Mouse (Mus musculus) megakaryocyte, embryonic 14.5 days (primary cell): ENCODE measurements at regions not wholly inside any gene's neighbourhood (a gene's known extent, or its start where the extent isn't known, plus 50 kb on each side); places are given as distances from the start of the nearest gene placed in this dataset.

ENCODE experiments used
- FLI1 ChIP-seq: IDR thresholded peaks from 2 replicates; pipeline ENCODE4 v1.6.1; 2012; ENCODE audit warnings: low read length, inconsistent platforms, mixed read lengths
- GATA1 ChIP-seq: IDR thresholded peaks from 3 replicates; pipeline ENCODE4 v1.6.1; 2012; ENCODE audit warnings: mixed read lengths, low read length, inconsistent platforms, borderline replicate concordance

DNA sequence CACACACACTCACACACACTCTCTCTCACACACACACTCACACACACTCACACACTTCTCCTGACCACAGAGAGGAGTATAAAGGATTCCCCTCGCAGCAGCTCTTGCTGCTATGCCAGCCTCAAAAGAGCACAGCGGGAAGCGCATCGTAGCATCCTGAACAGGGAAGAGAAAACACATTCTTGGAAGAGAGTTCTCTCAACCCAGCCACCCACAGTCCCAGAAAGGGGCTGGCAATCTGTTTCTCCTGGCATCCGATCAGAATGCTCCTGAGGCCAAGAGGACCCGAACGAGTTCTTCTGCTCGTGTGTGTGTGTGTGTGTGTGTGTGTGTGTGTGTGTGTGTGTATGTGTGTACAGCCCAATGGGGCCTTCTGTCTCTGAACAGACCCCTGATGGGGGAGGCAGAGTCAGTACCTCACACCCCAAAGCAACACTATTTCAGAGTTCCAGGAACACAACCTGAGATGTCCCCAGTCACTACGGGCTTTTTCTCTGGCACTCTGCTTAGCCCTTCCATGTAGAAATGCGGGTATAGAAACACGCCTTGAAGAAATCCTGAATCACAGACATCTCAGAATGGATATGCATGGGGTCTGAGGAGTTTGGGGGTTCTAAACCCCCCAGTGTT, 122.8 kb downstream of the Rplp1 start:
- no peak for TF ChIP-seq GATA1
- no peak for TF ChIP-seq FLI1
